In the genomic region with DNA sequence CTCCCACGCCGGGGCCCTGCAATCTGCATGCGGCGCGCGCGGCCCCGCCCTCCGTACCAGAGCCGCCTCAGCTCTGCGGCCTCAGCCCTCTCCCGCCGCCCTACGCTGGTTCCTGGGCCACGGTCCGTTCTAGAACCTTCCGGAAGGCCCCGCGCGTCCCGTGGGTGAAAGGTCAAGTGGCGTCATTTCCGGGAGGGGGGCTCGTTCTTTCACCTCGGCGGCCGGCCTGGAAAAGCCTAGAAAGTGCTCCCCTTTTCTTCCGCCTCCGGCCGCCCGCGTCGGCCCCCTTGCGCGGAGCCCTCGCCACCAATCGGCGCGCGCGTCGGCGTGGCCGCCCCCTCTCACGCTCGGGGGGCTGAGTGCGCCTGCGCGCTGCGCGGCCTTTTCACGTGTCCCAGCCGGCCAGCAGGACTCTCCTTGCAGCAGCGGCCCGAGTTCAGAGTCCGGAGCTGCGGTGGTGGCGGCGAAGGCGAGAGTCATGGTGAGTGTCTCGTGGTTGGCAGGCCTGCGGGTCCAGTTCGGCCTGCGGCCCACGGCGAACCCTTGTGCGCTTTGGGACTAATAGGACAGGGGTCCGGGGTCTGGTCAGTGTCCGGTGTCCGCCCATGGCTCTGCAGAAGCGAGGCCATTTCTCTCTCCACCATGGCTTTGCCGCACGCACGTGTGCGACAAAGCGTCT, we compare ENCODE assay signal across 8 mouse cellular contexts. TPM values are rescaled to one million over a fixed set of nuclear protein-coding genes. Genes with fewer than 3 reads are reported as not detected.
DNase-seq lines count a peak whose midpoint lies in the region; ATAC-seq lines count a peak whose summit lies in the region.

A gene (plus strand): TSS at position 201 of the 679 bp plus-strand sequence.
A gene (minus strand): TSS at position 312 of the 679 bp plus-strand sequence.

- WGBS in heart, embryonic 14.5 days: under 1% methylated on average over 72 of the region's 76 CpGs
- under 1% methylated on average over 69 of the region's 76 CpGs for WGBS in liver, embryonic 13.5 days (ENCODE audit: insufficient replicate concordance)
- WGBS in stomach, embryonic 16.5 days: under 1% methylated on average over 76 of the region's 76 CpGs

- peak; percentile 98 for DNase-seq in CD4-positive, CD25-positive, alpha-beta regulatory T cell, adult 2 months (ENCODE audit: low read depth, low spot score)
- peak; percentile 95 for DNase-seq in fibroblast of lung, adult 2 months (ENCODE audit: low read depth)
- peak; percentile 99 for DNase-seq in kidney, postnatal 14 days
- peak; percentile 96 for DNase-seq in liver, embryonic 13.5 days
- DNase-seq in neural tube, embryonic 10.5 days (ENCODE audit: extremely low spot score, low spot score): peak; percentile 100

- peak within 1 kb of the TSS; percentile 94 for H3K4me3 ChIP-seq in brown adipose tissue, adult 24 weeks (ENCODE audit: insufficient read depth, low read depth, low read length)
- H3K4me3 ChIP-seq in heart, embryonic 14.5 days (ENCODE audit: control insufficient read depth in 1 of 2, insufficient read depth in 1 of 2, low read depth in 1 of 2, low read length in 2 of 2): peak within 1 kb of the TSS; percentile 92 to 95
- H3K4me3 ChIP-seq in liver, embryonic 13.5 days (replicated peaks): peak within 1 kb of the TSS; percentile 94
- peak within 1 kb of the TSS; percentile 96 for H3K4me3 ChIP-seq in stomach, embryonic 16.5 days (replicated peaks; ENCODE audit: low read length)

- H3K36me3 ChIP-seq in heart, embryonic 14.5 days (ENCODE audit: control insufficient read depth, insufficient read depth, low read length): peaks cover 66% of the 10 kb centered on the region
- peaks cover 55% of the 10 kb centered on the region for H3K36me3 ChIP-seq in liver, embryonic 13.5 days
- H3K36me3 ChIP-seq in stomach, embryonic 16.5 days (ENCODE audit: control insufficient read depth, insufficient read depth, low read length): peaks cover 26% of the 10 kb centered on the region

- H3K27ac ChIP-seq in brown adipose tissue, adult 24 weeks (replicated peaks; ENCODE audit: low read depth, low read length): peak within 1 kb of the TSS; percentile 96
- peak within 1 kb of the TSS; percentile 97 to 98 for H3K27ac ChIP-seq in heart, embryonic 14.5 days (replicated peaks in 1 of 2; ENCODE audit: control insufficient read depth in 1 of 2, insufficient read depth in 1 of 2, low read depth in 2 of 2, low read length in 2 of 2)
- peak within 1 kb of the TSS; percentile 96 for H3K27ac ChIP-seq in liver, embryonic 13.5 days
- peak within 1 kb of the TSS; percentile 98 for H3K27ac ChIP-seq in stomach, embryonic 16.5 days (ENCODE audit: low read length)

- H3K9me3 ChIP-seq in heart, embryonic 14.5 days (ENCODE audit: control insufficient read depth, low read length): no peaks in the 10 kb centered on the region
- H3K9me3 ChIP-seq in liver, embryonic 13.5 days (replicated peaks): no peaks in the 10 kb centered on the region
- no peaks in the 10 kb centered on the region for H3K9me3 ChIP-seq in stomach, embryonic 16.5 days (replicated peaks; ENCODE audit: control insufficient read depth, low read length)

- peak within 1 kb of the TSS; percentile 93 for H3K9ac ChIP-seq in heart, embryonic 14.5 days (ENCODE audit: low read length)
- peak within 1 kb of the TSS; percentile 98 for H3K9ac ChIP-seq in liver, embryonic 13.5 days
- H3K9ac ChIP-seq in stomach, embryonic 16.5 days (ENCODE audit: low read length): peak within 1 kb of the TSS; percentile 98

- H3K27me3 ChIP-seq in heart, embryonic 14.5 days (ENCODE audit: control insufficient read depth, insufficient read depth, low read length): no peaks in the 10 kb centered on the region
- H3K27me3 ChIP-seq in liver, embryonic 13.5 days: no peaks in the 10 kb centered on the region
- no peaks in the 10 kb centered on the region for H3K27me3 ChIP-seq in stomach, embryonic 16.5 days (ENCODE audit: control insufficient read depth, insufficient read depth, low read length)

- peak within 1 kb of the TSS; percentile 87 for H3K4me2 ChIP-seq in heart, embryonic 14.5 days (ENCODE audit: low read length)
- peak within 1 kb of the TSS; percentile 98 for H3K4me2 ChIP-seq in liver, embryonic 13.5 days
- peak within 1 kb of the TSS; percentile 86 for H3K4me2 ChIP-seq in stomach, embryonic 16.5 days (ENCODE audit: low read depth, low read length)

- ATAC-seq in heart, embryonic 14.5 days (ENCODE audit: insufficient number of reproducible peaks, insufficient read depth, low FRiP score, low read depth): peak; percentile 94
- ATAC-seq in liver, embryonic 13.5 days (ENCODE audit: low read depth): peak; percentile 89
- peak; percentile 96 for ATAC-seq in stomach, embryonic 16.5 days (ENCODE audit: insufficient read depth, low FRiP score)

- peaks cover 3% of the 10 kb centered on the region; the same call in 1 of the 2 replicates for H3K4me1 ChIP-seq in brown adipose tissue, adult 24 weeks (ENCODE audit: control insufficient read depth, insufficient read depth, insufficient read length, low read length)
- H3K4me1 ChIP-seq in heart, embryonic 14.5 days (ENCODE audit: control insufficient read depth in 2 of 2, insufficient read depth in 2 of 2, low read length in 2 of 2): peaks cover 4 to 30% of the 10 kb centered on the region in 2 experiments
- peaks cover 79% of the 10 kb centered on the region for H3K4me1 ChIP-seq in liver, embryonic 13.5 days (replicated peaks)
- peaks cover 28% of the 10 kb centered on the region for H3K4me1 ChIP-seq in stomach, embryonic 16.5 days (ENCODE audit: control insufficient read depth, insufficient read depth, low read length)

RNA-seq across cellular contexts. Expression of the first gene that starts in this region (rescaled TPM):
- polyA plus RNA-seq in brown adipose tissue, adult 24 weeks (2012; ENCODE audit: insufficient read depth, insufficient read length, missing spikeins): 681 and 735 TPM in 2 replicates
- 334 and 337 TPM in 2 replicates for polyA plus RNA-seq in heart, embryonic 14.5 days (2014; fragmentation: Nextera tagmentation; extraction: Ambion mirVana)
- 600 and 712 TPM in 2 replicates for polyA plus RNA-seq in liver, embryonic 13.5 days (2015; fragmentation: Nextera tagmentation; extraction: Ambion mirVana)
- 364 and 480 TPM in 2 replicates for polyA plus RNA-seq in stomach, embryonic 16.5 days (2015; fragmentation: Nextera tagmentation; extraction: Ambion mirVana)

RNA-seq across cellular contexts. Expression of the second gene that starts in this region (rescaled TPM):
- 567 and 689 TPM in 2 replicates for polyA plus RNA-seq in brown adipose tissue, adult 24 weeks (2012; ENCODE audit: insufficient read depth, insufficient read length, missing spikeins)
- 380 and 382 TPM in 2 replicates for polyA plus RNA-seq in heart, embryonic 14.5 days (2014; fragmentation: Nextera tagmentation; extraction: Ambion mirVana)
- 478 and 596 TPM in 2 replicates for polyA plus RNA-seq in liver, embryonic 13.5 days (2015; fragmentation: Nextera tagmentation; extraction: Ambion mirVana)
- 382 and 410 TPM in 2 replicates for polyA plus RNA-seq in stomach, embryonic 16.5 days (2015; fragmentation: Nextera tagmentation; extraction: Ambion mirVana)

Comparison
In these comparisons a context has a peak if more than half of its experiments do, and no peak if none do; other contexts are left out.
1. Peak in every context shown above with its lines: DNase-seq, ATAC-seq, H3K4me3 ChIP-seq and H3K27ac ChIP-seq.